Mouse (Mus musculus): ENCODE measurements around the gene Naglu.
"Not testable (repeated sequence)": the region's sequence is repeated elsewhere in the genome, so short reads cannot be mapped to it uniquely, and the experiment has no call there.

Naglu gene

DNA sequence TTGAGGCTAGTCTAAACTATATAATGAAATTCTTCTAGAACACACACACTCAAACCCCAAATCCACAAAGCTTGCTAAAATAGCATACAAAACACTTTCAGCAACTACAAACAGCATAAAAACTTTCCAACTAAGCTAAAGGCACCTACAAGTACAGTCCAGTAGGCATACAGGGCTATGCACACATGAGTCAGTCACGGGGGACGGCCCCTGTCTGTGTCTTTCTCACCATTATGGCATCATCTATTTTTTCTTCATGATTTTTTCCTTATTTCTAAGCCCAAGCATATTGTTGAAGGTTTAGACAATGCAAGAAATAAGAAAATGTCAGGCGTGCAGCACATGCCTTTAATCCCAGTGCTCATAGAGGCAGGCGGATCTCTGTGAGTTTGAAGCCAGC, 41.4 kb downstream of the Naglu start:
- H3K9me3 ChIP-seq (ENCODE audit: low read length): no peaks in the 10 kb centered on the region
- H3K4me1 ChIP-seq (replicated peaks; ENCODE audit: low read depth, low read length): peaks cover 38% of the 10 kb centered on the region
- no peaks in the 10 kb centered on the region for H3K27me3 ChIP-seq (ENCODE audit: insufficient read depth, low read length)
- peaks cover 24% of the 10 kb centered on the region for H3K36me3 ChIP-seq (ENCODE audit: insufficient read depth, low read length)
- H3K4me3 ChIP-seq (replicated peaks; ENCODE audit: low read length): no peak overlapping the region
- TF ChIP-seq CTCF (conservative IDR thresholded peaks at IDR 0.05; ENCODE audit: low read length) (no peak), POU5F1 (IDR thresholded peaks at IDR 0.05; ENCODE audit: borderline replicate concordance, low read length) (no peak), NANOG (IDR thresholded peaks at IDR 0.05; ENCODE audit: borderline replicate concordance, low read length) (no peak)

- TF ChIP-seq NANOG (IDR thresholded peaks at IDR 0.05; ENCODE audit: borderline replicate concordance, low read length) (no peak), POU5F1 (IDR thresholded peaks at IDR 0.05; ENCODE audit: borderline replicate concordance, low read length) (no peak), CTCF (conservative IDR thresholded peaks at IDR 0.05; ENCODE audit: low read length) (no peak)
- Histone ChIP-seq H3K4me3 (replicated peaks; ENCODE audit: low read length) (no peak overlapping the region), H3K4me1 (replicated peaks; ENCODE audit: low read depth, low read length) (peaks cover 42% of the 10 kb centered on the region), H3K27me3 (ENCODE audit: insufficient read depth, low read length) (no peaks in the 10 kb centered on the region), H3K9me3 (ENCODE audit: low read length) (no peaks in the 10 kb centered on the region), H3K36me3 (ENCODE audit: insufficient read depth, low read length) (peaks cover 31% of the 10 kb centered on the region)
Measured at GRCm38 (mm10) chr11:101112186-101112585, 42.4 kb downstream of the Naglu start.

DNA sequence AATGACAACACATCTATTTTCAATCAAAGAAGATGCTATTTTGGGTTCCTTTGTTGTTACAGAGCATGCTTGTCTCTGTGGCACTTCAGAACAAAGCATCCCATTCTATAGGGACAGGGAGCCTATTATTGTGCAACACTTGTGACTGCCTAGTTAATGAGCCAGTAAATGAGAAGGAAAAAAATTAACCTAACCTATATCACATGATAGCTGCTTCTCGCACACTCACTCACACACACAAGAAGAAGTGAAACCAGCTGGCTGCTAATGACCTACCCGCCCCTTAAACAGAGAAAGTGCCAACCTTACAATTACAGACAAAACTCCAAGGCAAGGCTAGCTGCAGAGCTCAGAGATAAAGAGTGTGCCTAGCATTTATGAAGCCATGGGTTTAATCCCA, 45.8 kb downstream of the Naglu start:
- Histone ChIP-seq H3K36me3 (ENCODE audit: insufficient read depth, low read length) (peaks cover 31% of the 10 kb centered on the region), H3K9me3 (ENCODE audit: low read length) (no peaks in the 10 kb centered on the region), H3K4me3 (replicated peaks; ENCODE audit: low read length) (no peak overlapping the region), H3K4me1 (replicated peaks; ENCODE audit: low read depth, low read length) (peaks cover 42% of the 10 kb centered on the region), H3K27me3 (ENCODE audit: insufficient read depth, low read length) (no peaks in the 10 kb centered on the region)
- TF ChIP-seq NANOG (IDR thresholded peaks at IDR 0.05; ENCODE audit: borderline replicate concordance, low read length): no peak
- no peak for TF ChIP-seq POU5F1 (IDR thresholded peaks at IDR 0.05; ENCODE audit: borderline replicate concordance, low read length)
- no peak for TF ChIP-seq CTCF (conservative IDR thresholded peaks at IDR 0.05; ENCODE audit: low read length)

DNA sequence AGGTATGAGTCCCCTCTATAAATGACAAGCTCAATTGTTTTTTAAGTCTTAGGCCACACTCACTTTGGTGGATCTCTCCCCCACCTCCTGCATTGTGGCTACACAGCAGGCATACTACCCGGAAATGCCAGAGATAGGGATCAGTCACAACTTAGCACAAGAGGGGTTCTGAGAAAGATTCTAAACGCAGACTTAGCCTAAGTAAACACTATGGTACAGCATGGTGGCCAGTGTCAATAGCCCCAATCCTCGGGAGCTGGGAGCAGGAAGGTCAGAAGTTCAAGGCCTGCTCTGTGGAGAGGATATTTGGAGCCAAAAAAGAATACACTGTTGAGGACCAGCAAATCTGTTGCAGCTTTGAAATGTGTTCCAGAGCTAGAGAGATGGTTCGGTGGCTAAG, 48.3 kb downstream of the Naglu start:
- H3K4me1 ChIP-seq (replicated peaks; ENCODE audit: low read depth, low read length): peaks cover 40% of the 10 kb centered on the region
- no peak for TF ChIP-seq POU5F1 (IDR thresholded peaks at IDR 0.05; ENCODE audit: borderline replicate concordance, low read length)
- no peak for TF ChIP-seq NANOG (IDR thresholded peaks at IDR 0.05; ENCODE audit: borderline replicate concordance, low read length)
- no peak for TF ChIP-seq CTCF (conservative IDR thresholded peaks at IDR 0.05; ENCODE audit: low read length)
- H3K4me3 ChIP-seq (replicated peaks; ENCODE audit: low read length): peak overlapping the region; percentile 97
- no peaks in the 10 kb centered on the region for H3K9me3 ChIP-seq (ENCODE audit: low read length)
- peaks cover 43% of the 10 kb centered on the region for H3K36me3 ChIP-seq (ENCODE audit: insufficient read depth, low read length)
- H3K27me3 ChIP-seq (ENCODE audit: insufficient read depth, low read length): no peaks in the 10 kb centered on the region

DNA sequence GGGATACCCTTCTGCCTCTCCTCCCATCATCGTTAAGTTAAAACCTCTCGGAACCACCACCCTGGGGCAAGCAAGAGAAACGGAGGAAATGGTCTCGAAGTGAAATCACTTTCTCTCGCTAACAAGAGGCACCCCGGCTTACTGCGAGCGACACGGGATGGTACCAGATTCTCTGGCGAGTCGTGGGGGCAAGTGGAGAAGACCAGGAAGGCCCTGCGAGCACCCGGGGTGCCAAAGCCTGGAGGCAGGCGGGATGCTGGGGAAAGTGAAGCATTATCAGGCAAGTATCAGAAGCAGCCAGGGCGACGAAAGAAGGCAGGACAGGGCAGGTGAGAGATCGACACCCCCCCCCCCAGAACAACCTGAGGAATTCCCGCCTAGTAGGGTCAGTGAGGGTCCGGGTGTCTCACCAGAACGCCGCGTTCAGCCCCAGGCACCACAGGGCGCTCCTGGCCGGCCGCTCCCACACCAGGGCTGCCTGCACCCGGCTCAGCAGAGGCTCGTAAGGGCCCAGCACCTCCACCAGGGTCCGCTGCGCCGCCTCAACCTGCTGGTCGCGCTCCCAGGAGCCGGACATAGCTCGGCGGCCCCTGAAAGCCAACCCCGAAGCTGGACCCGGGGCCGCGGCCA, 49.4 kb downstream of the Naglu start:
- Histone ChIP-seq H3K36me3 (ENCODE audit: insufficient read depth, low read length) (peaks cover 54% of the 10 kb centered on the region), H3K9me3 (ENCODE audit: low read length) (no peaks in the 10 kb centered on the region), H3K27me3 (ENCODE audit: insufficient read depth, low read length) (no peaks in the 10 kb centered on the region), H3K4me3 (replicated peaks; ENCODE audit: low read length) (peak overlapping the region; percentile 97), H3K4me1 (replicated peaks; ENCODE audit: low read depth, low read length) (peaks cover 40% of the 10 kb centered on the region)
- TF ChIP-seq CTCF (conservative IDR thresholded peaks at IDR 0.05; ENCODE audit: low read length) (no peak), NANOG (IDR thresholded peaks at IDR 0.05; ENCODE audit: borderline replicate concordance, low read length) (no peak), POU5F1 (IDR thresholded peaks at IDR 0.05; ENCODE audit: borderline replicate concordance, low read length) (no peak)

GRCm38 (mm10) chr11:101119761-101120544, 50.1 kb downstream of the Naglu start, which contains the start of the genes Retreg3 and Tubg1:
Gene Retreg3 (minus strand): TSS chr11:101119893.
Gene Tubg1 (plus strand): TSS chr11:101119938.
- TF ChIP-seq NANOG (IDR thresholded peaks at IDR 0.05; ENCODE audit: borderline replicate concordance, low read length): no peak
- TF ChIP-seq CTCF (conservative IDR thresholded peaks at IDR 0.05; ENCODE audit: low read length): no peak
- TF ChIP-seq POU5F1 (IDR thresholded peaks at IDR 0.05; ENCODE audit: borderline replicate concordance, low read length): no peak
- Histone ChIP-seq H3K36me3 (ENCODE audit: insufficient read depth, low read length) (peaks cover 61% of the 10 kb centered on the region), H3K9me3 (ENCODE audit: low read length) (no peaks in the 10 kb centered on the region), H3K4me1 (replicated peaks; ENCODE audit: low read depth, low read length) (peaks cover 40% of the 10 kb centered on the region), H3K27me3 (ENCODE audit: insufficient read depth, low read length) (no peaks in the 10 kb centered on the region), H3K4me3 (replicated peaks; ENCODE audit: low read length) (peak within 1 kb of the TSS; percentile 97)

GRCm38 (mm10) chr11:101120545-101121188, 50.9 kb downstream of the Naglu start:
- H3K4me1 ChIP-seq (replicated peaks; ENCODE audit: low read depth, low read length): peaks cover 34% of the 10 kb centered on the region
- H3K27me3 ChIP-seq (ENCODE audit: insufficient read depth, low read length): no peaks in the 10 kb centered on the region
- peaks cover 67% of the 10 kb centered on the region for H3K36me3 ChIP-seq (ENCODE audit: insufficient read depth, low read length)
- TF ChIP-seq POU5F1 (IDR thresholded peaks at IDR 0.05; ENCODE audit: borderline replicate concordance, low read length): no peak
- no peak for TF ChIP-seq CTCF (conservative IDR thresholded peaks at IDR 0.05; ENCODE audit: low read length)
- TF ChIP-seq NANOG (IDR thresholded peaks at IDR 0.05; ENCODE audit: borderline replicate concordance, low read length): no peak
- peak overlapping the region; percentile 97 for H3K4me3 ChIP-seq (replicated peaks; ENCODE audit: low read length)
- no peaks in the 10 kb centered on the region for H3K9me3 ChIP-seq (ENCODE audit: low read length)

GRCm38 (mm10) chr11:101124494-101124893, 54.7 kb downstream of the Naglu start:
- not testable (repeated sequence) for H3K4me3 ChIP-seq (replicated peaks; ENCODE audit: low read length); H3K27me3 ChIP-seq (ENCODE audit: insufficient read depth, low read length); H3K9me3 ChIP-seq (ENCODE audit: low read length)
- peaks cover 16% of the 10 kb centered on the region for H3K4me1 ChIP-seq (replicated peaks; ENCODE audit: low read depth, low read length)
- peaks cover 58% of the 10 kb centered on the region for H3K36me3 ChIP-seq (ENCODE audit: insufficient read depth, low read length)

DNA sequence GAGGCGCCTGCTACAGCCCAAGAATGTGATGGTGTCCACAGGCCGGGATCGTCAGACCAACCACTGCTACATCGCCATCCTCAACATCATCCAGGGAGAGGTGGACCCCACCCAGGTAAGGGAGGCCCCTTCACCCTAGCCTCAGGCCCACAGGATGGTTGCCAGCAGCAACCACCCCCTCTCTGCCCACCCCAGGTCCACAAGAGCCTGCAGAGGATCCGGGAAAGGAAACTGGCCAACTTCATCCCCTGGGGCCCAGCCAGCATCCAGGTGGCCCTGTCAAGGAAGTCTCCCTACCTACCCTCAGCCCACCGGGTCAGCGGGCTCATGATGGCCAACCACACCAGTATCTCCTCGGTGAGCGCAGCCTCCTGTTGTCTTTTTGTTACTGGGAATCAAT, 55.2 kb downstream of the Naglu start:
- not testable (repeated sequence) for H3K4me3 ChIP-seq (replicated peaks; ENCODE audit: low read length); H3K27me3 ChIP-seq (ENCODE audit: insufficient read depth, low read length); H3K9me3 ChIP-seq (ENCODE audit: low read length)
- peaks cover 58% of the 10 kb centered on the region for H3K36me3 ChIP-seq (ENCODE audit: insufficient read depth, low read length)
- peaks cover 17% of the 10 kb centered on the region for H3K4me1 ChIP-seq (replicated peaks; ENCODE audit: low read depth, low read length)

Data from E14TG2a.4 (cell line).